Mouse (Mus musculus) liver, embryonic 11.5 days (tissue): Measurements from ENCODE around the gene Abcf1. TPM values are rescaled to one million over a fixed set of nuclear protein-coding genes. Genes with fewer than 3 reads are reported as not detected.

Experiments used
- ATAC-seq: fragments of 200-750 bp; cut with Nextera tagmentation; replicated peaks from 2 replicates; pipeline ENCODE4 v1.8.0; 2017; ENCODE audit warnings: moderate number of reproducible peaks, mild to moderate bottlenecking, moderate TSS enrichment, moderate library complexity; ENCODE audit not compliant: low FRiP score
- DNase-seq: peaks from one replicate; pipeline ENCODE4 v3.0.0-alpha.2; 2017; ENCODE audit warnings: low spot score
- H3K27ac ChIP-seq: fragments of 300-500 bp; sonication (generic); 2 replicates; pipeline ENCODE4 v1.5.1; 2014; ENCODE audit warnings: mild to moderate bottlenecking, low read depth, low read length, control low read depth
- H3K27me3 ChIP-seq: fragments of 300-500 bp; sonication (generic); replicated peaks from 2 replicates; pipeline ENCODE4 v1.6.1; 2014; ENCODE audit warnings: low read length, mixed read lengths; ENCODE audit not compliant: control insufficient read depth, insufficient read depth
- H3K36me3 ChIP-seq: fragments of 300-500 bp; sonication (generic); 2 replicates; pipeline ENCODE4 v1.6.1; 2014; ENCODE audit warnings: mild to moderate bottlenecking, low read length, moderate library complexity, mixed read lengths; ENCODE audit not compliant: control insufficient read depth, insufficient read depth
- H3K4me1 ChIP-seq: fragments of 300-500 bp; sonication (generic); replicated peaks from 2 replicates; pipeline ENCODE4 v1.6.1; 2014; ENCODE audit warnings: low read length, mixed read lengths; ENCODE audit not compliant: control insufficient read depth, insufficient read depth
- H3K4me2 ChIP-seq: fragments of 300-500 bp; sonication (generic); 2 replicates; pipeline ENCODE4 v1.6.1; 2014; ENCODE audit warnings: mild to moderate bottlenecking, control low read depth, moderate library complexity
- H3K4me3 ChIP-seq: fragments of 300-500 bp; sonication (generic); 2 replicates; pipeline ENCODE4 v1.5.1; 2014; ENCODE audit warnings: low read depth, low read length, control low read depth
- H3K9ac ChIP-seq: fragments of 300-500 bp; sonication (generic); 2 replicates; pipeline ENCODE4 v1.6.1; 2014; ENCODE audit warnings: low read depth, low read length, control low read depth
- H3K9me3 ChIP-seq: fragments of 300-500 bp; sonication (generic); 2 replicates; pipeline ENCODE4 v1.6.1; 2016; ENCODE audit warnings: low read length, inconsistent platforms, mixed read lengths; ENCODE audit not compliant: control insufficient read depth
- WGBS: fragments of 180-500 bp; shearing (Covaris S2); extraction: QIAGEN DNeasy Blood & Tissue Kit; methylation state at CpG from one replicate; pipeline ENCODE4 v1.1.7; 2014; 5-methylcytosine and 5-hydroxymethylcytosine counted together
- polyA plus RNA-seq: library from polyadenylated mRNA; unstranded; fragments of >200 nt; fragmentation: Nextera tagmentation; extraction: Ambion mirVana; gene quantifications from 2 replicates; pipeline ENCODE4 v1.2.1, GENCODE M21; 2014

Gene Abcf1
- polyA plus RNA-seq, 1 experiment from 2014 or later: 134 TPM

GRCm38 (mm10) chr17:35919060-35919715, 50.4 kb downstream of the Abcf1 start:
- peak; percentile 34 for ATAC-seq
- WGBS: 12% methylated on average over 7 of the region's 7 CpGs
- Histone ChIP-seq H3K36me3 (peaks cover 10% of the 10 kb centered on the region), H3K9me3 (no peaks in the 10 kb centered on the region), H3K27ac (peak overlapping the region; percentile 99), H3K4me3 (peak overlapping the region; percentile 78), H3K9ac (peak overlapping the region; percentile 100), H3K4me2 (peak overlapping the region; percentile 99), H3K4me1 (peaks cover 27% of the 10 kb centered on the region), H3K27me3 (no peaks in the 10 kb centered on the region)
- peak; percentile 84 for DNase-seq

GRCm38 (mm10) chr17:35918276-35919059, 51.1 kb downstream of the Abcf1 start:
- Histone ChIP-seq H3K9me3 (no peaks in the 10 kb centered on the region), H3K27ac (peak overlapping the region; percentile 99), H3K36me3 (peaks cover 6% of the 10 kb centered on the region), H3K4me2 (peak overlapping the region; percentile 99), H3K27me3 (no peaks in the 10 kb centered on the region), H3K4me1 (peaks cover 27% of the 10 kb centered on the region), H3K4me3 (peak overlapping the region; percentile 78), H3K9ac (peak overlapping the region; percentile 100)
- ATAC-seq (no peak), DNase-seq (peak; percentile 57)
- 0% methylated on average over 11 of the region's 11 CpGs for WGBS

DNA sequence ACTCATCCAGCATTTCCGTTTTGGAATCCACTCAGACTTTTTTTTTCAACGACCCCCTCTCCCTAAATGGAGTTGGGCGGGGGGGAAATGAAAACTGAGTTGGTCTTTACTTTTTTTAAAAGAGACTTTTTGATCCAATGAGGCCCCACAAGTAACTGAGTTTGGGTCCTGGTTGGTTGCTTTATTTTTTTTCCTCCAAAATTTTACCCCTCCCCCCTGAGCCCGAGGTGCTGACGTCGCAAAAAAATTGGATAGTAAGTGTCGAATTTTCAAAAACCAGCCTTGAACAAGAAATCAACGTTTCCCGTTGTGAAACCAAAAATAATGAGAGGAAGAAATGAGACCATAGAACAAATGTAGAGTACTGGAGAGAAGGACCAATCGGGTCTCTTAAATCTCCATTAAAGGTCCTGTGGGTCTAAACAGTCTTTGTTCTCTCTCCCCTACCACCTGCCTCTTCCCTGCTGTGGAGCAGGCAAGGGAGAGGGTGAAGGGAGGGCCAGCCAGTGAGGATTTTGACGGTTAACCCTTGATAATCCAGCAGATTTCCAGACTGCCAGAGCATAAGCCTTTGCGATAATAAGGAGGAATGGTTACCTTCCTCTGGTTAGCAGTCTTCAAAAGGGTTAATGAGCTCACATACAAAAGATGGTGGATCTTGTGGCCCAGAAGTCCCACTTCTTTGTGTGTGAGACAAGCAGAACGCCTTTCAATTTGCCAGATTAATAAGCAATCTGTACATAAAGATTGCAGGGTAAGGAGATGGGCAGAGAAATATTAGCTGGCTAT, 51.9 kb downstream of the Abcf1 start:
- peaks cover 31% of the 10 kb centered on the region for H3K4me1 ChIP-seq
- H3K9ac ChIP-seq: peak overlapping the region; percentile 100
- peak overlapping the region; percentile 99 for H3K27ac ChIP-seq
- no peaks in the 10 kb centered on the region for H3K9me3 ChIP-seq
- under 1% methylated on average over 13 of the region's 13 CpGs for WGBS
- H3K27me3 ChIP-seq: no peaks in the 10 kb centered on the region
- H3K4me2 ChIP-seq: peak overlapping the region; percentile 99
- no peak for ATAC-seq
- DNase-seq: peak; percentile 57
- H3K4me3 ChIP-seq: peak overlapping the region; percentile 78
- H3K36me3 ChIP-seq: peaks cover 10% of the 10 kb centered on the region

GRCm38 (mm10) chr17:35917143-35917462, 52.5 kb downstream of the Abcf1 start:
- Histone ChIP-seq H3K9me3 (no peaks in the 10 kb centered on the region), H3K9ac (peak overlapping the region; percentile 100), H3K27me3 (no peaks in the 10 kb centered on the region), H3K27ac (peak overlapping the region; percentile 99), H3K4me2 (peak overlapping the region; percentile 99), H3K36me3 (peaks cover 14% of the 10 kb centered on the region), H3K4me3 (peak overlapping the region; percentile 78), H3K4me1 (peaks cover 34% of the 10 kb centered on the region)
- no peak for DNase-seq
- no peak for ATAC-seq
- WGBS: 0% methylated on average over 8 of the region's 8 CpGs

DNA sequence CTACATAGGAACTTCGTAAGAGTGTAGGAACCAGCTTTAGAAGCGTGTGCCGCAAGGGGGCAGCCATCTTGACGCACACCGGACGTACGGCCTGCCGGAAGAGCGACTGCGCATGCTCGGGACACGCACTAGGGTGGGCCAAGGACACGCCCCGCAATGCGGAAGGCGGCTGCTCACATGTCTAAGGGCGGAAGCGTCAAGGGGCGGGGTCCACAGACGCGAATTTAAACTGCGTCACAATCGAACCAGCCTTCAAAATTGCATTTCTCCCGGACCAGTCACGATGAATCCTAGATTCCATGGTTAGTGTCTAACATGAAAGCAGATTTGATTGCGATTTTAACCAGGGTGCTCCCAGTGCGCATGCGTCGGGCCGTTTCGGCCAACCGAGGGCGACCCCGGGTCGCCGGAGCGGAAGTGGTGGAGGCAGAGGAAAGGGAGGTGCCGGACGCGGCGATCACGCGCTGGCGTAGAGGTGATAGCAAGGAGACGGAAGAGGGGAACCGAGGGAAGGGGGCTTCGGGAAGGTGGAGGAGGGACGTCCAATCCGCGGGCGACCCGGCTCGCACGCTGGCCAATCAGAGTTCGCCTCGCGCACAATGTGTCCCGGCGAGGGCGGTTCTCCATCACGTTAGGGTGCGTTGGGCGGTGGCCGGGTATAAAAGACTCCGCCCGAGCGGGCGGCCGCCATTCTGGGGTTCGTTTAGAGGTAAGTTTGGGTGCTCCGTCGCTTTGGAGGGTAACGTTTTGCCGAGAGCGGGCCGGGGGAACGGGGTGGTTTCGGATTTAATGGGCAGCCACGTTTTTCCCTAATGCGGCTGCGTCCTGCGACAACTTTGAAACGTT, 53.0 kb downstream of the Abcf1 start, which contains the start of the genes Mrps18b and Ppp1r10:
Gene Mrps18b, minus strand, starts transcription at position 93 of the 846 bp plus-strand sequence.
Gene Ppp1r10, plus strand, starts transcription at position 138 of the 846 bp plus-strand sequence.
- Histone ChIP-seq H3K27ac (peak within 1 kb of the TSS; percentile 99), H3K4me1 (peaks cover 34% of the 10 kb centered on the region), H3K9ac (peak within 1 kb of the TSS; percentile 100), H3K4me3 (peak within 1 kb of the TSS; percentile 78), H3K36me3 (peaks cover 14% of the 10 kb centered on the region), H3K9me3 (no peaks in the 10 kb centered on the region), H3K4me2 (peak within 1 kb of the TSS; percentile 99), H3K27me3 (no peaks in the 10 kb centered on the region)
- under 1% methylated on average over 83 of the region's 83 CpGs for WGBS
- peak; percentile 97 for DNase-seq
- ATAC-seq: peak; percentile 88

GRCm38 (mm10) chr17:35915538-35916296, 53.8 kb downstream of the Abcf1 start:
- Histone ChIP-seq H3K4me2 (peak overlapping the region; percentile 99), H3K4me3 (peak overlapping the region; percentile 78), H3K4me1 (peaks cover 34% of the 10 kb centered on the region), H3K9me3 (no peaks in the 10 kb centered on the region), H3K27me3 (no peaks in the 10 kb centered on the region), H3K36me3 (peaks cover 16% of the 10 kb centered on the region), H3K27ac (peak overlapping the region; percentile 99), H3K9ac (peak overlapping the region; percentile 89)
- DNase-seq (no peak), ATAC-seq (peak; percentile 6)
- 1% methylated on average over 28 of the region's 28 CpGs for WGBS

GRCm38 (mm10) chr17:35914975-35915374, 54.6 kb downstream of the Abcf1 start:
- Histone ChIP-seq H3K4me2 (peak overlapping the region; percentile 99), H3K4me1 (peaks cover 29% of the 10 kb centered on the region), H3K27me3 (no peaks in the 10 kb centered on the region), H3K4me3 (peak overlapping the region; percentile 78), H3K36me3 (peaks cover 16% of the 10 kb centered on the region), H3K27ac (peak overlapping the region; percentile 99; the same call in 1 of the 2 replicates), H3K9me3 (no peaks in the 10 kb centered on the region), H3K9ac (peak overlapping the region; percentile 89)
- WGBS: 56% methylated on average over 6 of the region's 6 CpGs
- DNase-seq: no peak
- ATAC-seq: no peak
